Mouse (Mus musculus) erythroblast, adult 5-6 weeks (primary cell): ENCODE data around the gene Evpl. TPM values are rescaled to one million over a fixed set of nuclear protein-coding genes. Genes with fewer than 3 reads are reported as not detected.

Experiments
- ATAC-seq: replicated peaks from 2 replicates; pipeline ENCODE4 v1.8.0; 2016; ENCODE audit warnings: moderate number of reproducible peaks, mild to moderate bottlenecking, moderate TSS enrichment, inconsistent platforms; ENCODE audit not compliant: poor library complexity, low FRiP score, severe bottlenecking
- total RNA-seq, 2 experiments: library from RNA; stranded (forward) in 1 of 2; stranded (reverse) in 1 of 2; fragments of 150-400 nt in 1 of 2; fragments of 200-764, 138-1000 nt in 1 of 2; gene quantifications; 2 replicates each; pipeline versions ENCODE4 v1.2.3 to v1.2.4; 2015 to 2017; ENCODE audit warnings: low replicate concordance in 2 of 2

The Evpl gene
- total RNA-seq, 2 experiments from 2014 or later: 0.09 TPM; not detected in 1

DNA sequence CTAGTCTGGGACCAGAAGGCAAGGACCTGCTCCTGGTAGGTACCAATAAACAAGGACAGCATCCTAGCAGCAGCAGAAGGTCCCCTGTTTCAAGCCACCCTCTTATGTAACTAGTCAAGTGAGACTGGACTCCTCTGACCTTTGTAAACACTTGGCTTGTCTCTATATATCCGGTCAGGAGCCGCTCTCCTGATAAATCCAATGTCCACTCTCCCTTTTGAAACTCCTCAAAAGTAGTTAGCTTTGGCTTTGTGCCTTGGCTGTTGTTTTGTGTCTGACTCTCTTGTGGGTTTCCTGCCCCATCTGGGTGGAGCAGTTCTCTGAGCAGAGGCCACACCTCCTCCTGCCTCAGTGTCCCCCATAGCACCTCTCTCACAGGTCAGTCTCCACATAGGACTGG lies 19.6 kb downstream of the Evpl start:
- ATAC-seq: no peak

DNA sequence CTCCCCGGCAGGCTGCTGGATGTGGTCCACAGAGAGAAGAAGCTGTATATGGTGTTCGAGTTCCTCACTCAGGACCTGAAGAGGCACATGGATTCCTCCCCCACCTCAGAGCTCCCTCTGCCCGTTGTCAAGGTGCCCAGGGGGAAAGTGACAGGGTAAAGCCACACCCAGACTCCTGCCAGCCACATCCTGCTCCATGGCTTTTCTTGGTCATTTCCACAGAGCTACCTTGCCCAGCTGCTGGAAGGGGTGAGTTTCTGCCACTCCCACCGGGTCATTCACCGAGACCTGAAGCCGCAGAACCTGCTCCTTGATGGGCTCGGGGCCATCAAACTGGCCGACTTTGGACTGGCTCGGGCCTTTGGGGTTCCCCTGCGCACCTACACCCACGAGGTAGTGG lies 21.3 kb downstream of the Evpl start:
- no peak for ATAC-seq

DNA sequence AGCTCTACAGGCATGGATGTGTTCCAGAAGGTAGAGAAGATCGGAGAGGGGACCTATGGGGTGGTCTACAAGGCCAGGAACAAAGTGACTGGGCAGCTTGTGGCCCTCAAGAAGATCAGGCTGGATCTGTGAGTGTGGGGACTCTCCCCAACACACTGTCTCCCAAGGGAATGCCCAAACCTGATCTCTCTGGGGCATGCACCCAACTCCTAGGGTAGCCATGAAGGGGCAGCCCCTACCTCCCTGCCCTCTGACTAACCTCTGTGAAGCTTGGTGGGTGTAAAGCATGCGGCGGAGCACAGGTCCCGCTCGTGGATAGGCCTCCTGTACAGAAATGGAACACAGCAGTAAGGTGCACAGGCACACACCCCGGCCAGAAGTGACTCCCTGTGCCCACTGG lies 21.9 kb downstream of the Evpl start:
- ATAC-seq: no peak

DNA sequence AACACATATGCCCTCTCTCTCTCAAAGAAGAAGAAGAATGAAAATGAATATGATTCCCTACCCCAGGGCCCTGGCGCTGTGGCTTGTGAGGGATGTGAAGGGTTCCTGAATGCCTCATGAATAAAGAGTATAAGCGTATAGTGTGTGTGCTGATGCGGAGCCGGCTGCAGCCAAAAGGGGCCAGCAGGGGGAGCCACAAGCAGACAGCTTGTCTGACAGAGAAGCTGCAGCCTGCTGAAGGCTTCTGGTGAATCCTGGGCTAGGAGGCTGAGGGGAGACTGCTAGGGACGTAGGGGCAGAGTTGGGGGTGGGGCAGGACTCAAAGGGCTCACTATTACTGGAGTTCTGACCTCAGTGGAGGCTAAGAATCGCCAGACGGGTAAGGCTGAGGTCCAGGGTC lies 22.7 kb downstream of the Evpl start:
- ATAC-seq: no peak

DNA sequence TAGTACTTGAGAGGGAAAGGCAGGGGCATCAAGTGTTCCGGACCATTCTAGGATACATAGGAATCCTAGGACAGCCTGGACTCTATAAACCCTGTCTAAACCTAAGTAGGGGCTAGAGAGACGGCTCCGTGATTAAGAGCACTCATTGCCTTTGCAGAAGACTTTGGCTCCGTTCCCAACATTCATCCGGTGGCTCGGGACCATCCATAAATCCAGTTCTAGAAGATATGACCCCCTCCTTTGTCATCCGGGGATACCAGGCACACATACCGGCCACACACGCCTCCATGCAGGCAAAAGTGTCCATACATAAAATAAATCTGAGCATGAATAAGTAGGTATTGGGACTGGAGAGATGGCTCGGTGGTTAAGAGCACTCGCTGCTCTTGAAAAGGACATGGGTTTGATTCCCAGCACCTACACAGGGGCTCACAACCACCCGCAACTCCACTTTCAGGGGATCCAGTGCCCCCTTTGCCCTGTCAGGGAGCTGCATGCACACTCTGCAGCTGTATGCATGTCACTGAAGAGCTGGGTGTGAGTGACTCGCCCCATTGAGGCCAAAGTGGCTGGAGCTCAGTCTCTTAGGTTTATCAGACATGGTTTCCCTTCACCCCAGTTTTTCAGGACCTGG lies 23.9 kb downstream of the Evpl start:
- ATAC-seq: no peak

DNA sequence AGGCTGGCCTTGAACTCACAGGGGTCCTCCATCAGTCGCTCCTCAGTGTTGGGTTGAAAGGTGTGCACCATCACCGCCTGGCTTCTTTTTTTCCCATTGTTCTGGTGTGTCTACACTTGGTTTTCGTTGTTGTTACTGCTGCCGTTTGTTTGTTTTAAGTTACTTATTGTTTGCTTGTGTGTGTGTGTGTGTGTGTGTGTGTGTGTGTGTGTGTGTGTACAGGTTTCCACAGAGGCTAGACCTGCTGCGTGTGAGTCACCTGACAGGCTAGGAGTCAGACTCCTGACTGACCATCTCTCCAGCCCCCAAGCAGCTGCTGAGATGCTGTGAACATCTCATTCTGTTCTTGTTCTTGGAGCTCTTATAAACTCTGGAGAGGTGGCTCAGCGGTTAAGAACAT lies 25.0 kb downstream of the Evpl start:
- ATAC-seq: no peak

DNA sequence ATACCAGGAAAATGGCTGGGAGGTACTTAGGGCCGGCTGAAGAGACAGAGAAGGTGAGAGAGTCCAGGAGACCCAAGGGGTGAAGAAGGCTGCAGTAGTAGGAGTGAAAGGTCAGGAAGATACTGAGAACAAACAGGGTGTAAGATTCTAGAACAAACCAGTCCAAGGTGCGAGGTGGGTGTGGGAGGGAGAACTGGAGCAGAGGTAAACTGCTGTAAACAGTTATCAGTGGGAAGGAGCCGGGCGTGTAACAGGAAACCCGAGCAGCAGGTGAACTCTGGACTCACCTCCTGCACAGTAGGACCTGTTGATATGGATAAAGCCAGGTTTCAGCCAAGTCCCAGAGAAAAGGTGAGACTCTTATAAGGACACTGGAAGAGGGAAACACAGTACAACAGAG lies 27.2 kb downstream of the Evpl start:
- ATAC-seq: no peak

DNA sequence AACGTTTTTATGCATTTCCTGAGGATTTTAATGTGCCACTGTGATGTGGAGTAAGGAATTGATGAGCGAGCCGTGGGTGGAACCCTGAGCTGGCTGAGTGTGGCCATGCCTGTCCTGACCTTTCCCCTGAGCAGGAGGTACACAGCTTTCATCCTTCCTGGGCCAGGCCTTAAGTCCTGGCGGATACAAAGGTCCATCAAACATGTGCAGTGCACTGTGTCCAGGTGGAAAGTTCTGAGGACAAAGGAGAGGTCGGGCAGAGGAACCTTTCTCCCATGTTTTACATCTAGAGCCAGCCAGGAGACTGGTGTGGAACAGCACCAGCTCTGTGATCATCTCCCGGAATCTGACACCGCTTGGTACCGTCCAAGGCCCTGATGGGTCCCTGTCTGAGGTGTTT lies 28.6 kb downstream of the Evpl start:
- ATAC-seq: 0 out of 2 replicates have a peak, but pooled peaks have one; percentile 17

DNA sequence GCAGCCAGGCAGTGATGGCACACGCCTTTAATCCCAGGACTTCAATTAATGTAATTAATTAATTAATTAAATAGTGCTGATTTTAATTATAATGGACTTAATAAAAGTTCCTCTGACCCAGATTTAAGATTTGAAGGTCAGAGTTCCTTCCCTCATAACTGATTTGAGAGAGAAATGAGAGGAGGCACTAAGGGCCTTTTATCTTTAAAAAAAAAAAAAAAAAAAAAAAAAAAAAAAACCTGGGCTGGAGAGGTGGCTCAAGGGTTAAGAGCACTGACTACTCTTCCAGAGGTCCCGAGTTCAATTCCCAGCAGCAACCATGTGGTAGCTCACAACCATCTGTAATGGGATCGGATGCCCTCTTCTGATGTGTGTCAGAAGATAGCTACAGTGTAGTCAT lies 29.2 kb downstream of the Evpl start:
- ATAC-seq: no peak

DNA sequence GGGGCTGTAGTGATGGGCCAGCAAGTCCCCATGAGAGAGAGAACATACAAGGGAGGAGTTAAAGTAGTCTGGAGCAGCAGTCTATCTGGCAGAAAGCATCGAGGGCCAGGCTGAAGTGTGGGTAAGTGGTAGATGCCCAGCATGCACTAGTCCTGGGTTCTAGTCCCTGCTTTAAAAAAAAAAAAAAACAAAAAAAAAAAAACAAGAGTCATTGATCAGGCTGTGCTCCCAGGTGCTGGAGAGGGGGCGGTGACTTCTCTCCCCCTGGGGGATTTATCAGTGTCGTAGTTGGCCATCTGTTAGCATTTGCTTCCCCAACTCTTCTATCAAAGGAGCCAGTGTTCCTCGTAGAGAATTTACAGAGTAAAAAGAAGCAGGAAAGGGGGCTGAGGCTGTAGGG lies 31.2 kb downstream of the Evpl start:
- no peak for ATAC-seq

DNA sequence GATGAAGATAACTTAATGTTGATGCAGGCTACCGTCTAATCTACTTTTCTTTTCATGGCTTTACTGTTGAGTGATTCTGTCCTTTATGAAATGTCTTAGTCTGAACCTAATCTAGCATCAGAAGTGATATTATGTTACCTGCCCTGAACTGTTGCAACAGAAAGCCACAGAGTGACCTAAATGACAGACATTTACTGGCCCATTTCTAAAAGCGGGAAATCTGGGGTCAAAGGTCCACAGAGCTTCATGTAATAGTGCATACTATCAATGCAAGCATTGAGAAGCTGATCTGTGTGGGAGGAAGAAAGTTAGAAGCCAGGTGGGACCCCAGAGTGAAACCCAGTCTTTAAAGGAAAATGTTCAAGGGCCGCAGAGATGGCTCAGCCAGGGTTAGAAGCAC lies 34.7 kb downstream of the Evpl start:
- ATAC-seq: no peak

DNA sequence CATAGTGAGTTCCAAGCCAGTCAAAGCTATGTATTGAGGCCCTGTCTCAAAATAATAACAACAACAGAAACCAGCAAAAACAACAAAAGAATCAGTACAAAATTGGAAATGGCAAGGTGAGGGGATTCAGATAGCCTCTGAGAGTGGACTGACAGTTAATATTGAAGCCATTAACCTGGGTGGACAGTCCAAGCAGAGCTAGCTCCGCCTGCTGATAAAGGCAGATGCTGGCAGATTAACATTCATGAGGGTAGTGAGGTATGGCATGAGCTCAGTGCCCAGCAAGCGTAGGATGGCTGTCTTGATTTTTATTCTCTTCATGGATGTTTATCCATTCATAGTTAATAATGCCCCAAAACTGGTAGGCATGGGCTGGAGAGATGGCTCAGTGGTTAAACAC lies 36.7 kb downstream of the Evpl start:
- no peak for ATAC-seq

DNA sequence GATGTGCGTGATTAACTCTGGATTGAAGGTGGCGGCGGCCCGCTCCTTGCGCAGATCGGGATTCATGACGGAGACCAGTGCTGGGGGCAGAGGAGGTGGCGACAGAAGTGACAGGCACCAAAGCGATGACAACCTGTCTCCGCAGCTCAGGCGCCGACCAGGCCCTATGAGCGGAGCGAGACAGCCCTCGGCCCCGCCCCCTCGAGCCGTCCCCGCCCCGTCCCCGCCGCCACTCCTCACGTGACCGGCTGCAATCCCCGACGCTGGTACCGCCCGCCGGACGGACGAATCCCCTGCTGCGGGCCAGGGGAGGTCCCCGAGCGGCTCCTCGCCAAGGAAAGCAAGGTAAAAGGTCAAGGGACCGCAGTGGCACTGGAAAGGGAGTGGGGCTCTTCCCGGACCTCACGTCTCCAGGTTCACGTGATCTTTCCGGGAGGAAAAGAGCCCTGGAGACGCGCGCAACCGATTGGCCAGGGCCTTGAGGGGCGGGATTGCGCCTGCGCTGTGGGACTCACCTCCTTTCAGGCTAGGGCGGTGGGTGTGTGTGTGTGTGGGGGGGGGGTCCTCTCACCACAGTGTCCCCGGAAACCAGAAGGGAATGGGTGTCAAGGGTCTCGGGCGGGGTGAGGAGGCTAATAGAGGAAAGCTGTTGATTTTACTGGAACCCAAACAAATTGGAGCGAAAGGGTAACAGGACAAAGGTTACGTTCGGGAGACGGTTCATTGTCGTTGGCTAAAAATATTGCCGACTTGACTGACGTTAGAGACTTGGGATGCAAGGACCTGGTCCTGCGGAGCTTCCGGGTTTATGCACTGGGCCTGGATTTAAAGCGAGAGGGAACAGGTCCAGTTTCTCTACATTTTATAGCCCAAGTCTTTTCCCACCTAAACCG lies 39.0 kb downstream of the Evpl start, which contains the start of the genes Ten1 and Acox1:
Gene Ten1, plus strand, starts transcription at position 217 of the 893 bp plus-strand sequence.
Gene Acox1, minus strand, starts transcription at position 407 of the 893 bp plus-strand sequence.
- ATAC-seq: peak; percentile 91

DNA sequence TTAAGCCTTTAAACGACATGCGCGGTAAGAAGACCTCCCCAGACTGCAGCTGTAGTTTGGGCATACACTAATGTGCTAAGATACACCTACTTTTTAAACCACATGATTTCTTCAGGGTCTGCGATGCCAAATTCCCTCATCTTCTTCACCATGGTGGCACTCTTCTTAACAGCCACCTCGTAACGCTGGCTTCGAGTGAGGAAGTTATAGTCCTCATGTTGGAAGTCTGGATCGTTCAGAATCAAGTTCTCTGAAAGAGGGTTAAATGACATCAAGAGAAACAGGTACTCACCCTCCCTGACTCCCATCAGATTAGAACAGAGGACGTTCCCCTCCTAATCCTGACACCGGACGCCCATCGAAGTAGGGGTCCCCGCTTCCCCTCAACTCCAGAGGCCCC lies 39.7 kb downstream of the Evpl start:
- ATAC-seq: peak; percentile 28

DNA sequence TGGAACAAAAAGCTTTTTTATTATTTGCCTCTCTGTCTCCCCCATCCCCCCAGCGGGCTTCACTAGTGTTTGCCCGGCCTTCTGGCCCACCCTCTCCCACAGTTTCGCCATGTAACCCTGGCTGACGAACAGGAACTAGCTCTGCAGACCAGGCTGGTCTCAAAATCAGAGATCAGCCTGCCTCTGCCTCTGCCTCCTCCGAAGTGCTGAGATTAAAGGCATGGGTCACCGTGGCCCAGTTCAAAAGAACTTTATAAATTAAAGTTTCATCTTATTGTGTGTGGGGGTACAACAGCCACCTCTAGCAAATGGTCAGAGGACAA lies 40.3 kb downstream of the Evpl start:
- ATAC-seq: no peak

DNA sequence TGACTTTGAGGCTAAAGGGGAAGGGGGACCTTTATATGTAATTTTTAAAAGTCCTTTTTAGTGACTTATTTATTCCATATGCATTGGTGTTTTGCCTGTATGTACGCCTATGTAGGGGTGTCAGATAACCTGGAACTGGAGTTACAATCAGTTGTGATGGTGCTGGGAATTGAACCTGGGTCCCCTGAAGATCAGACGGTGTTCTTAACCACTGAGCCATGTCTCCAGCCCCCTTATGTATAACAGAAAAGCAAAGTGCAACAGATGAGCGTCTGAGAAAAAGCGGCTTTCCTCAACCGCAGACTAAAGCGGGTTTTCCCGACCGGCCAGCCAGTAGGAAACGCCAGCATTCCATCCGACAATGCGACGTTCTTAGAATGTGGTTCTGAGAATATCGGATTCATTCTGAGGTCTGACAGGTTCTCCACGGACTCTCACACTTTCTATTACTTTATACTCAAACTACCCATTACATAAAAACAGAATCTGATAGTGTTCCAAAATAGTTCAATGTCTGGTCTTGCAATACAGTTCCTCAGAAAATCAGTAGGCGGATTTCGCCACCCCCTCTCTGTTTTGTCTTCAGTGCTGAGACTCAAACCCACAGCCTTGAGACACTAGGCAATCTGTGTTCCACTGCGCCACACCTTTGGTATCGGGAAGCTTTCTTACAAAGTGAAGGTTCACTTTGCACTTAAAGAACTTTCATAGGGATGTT lies 40.9 kb downstream of the Evpl start:
- ATAC-seq: no peak

DNA sequence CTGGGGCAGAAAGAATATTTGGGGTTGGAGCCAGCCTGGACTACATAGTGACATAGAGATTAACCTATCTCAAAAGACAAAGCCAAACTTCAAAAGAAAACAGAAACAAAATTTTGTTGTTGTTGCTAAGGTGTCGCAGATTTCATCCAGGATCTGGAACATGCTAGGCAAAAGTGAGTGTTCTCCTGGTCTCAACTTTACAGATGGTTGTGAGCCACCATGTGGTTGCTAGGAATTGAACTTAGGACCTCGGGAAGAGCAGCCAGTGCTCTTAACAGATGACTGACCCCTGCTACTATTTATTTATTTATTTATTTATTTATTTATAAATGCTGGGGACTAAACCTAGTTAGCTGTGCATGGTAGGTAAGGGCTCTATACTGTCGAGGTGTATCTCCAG lies 41.5 kb downstream of the Evpl start:
- no peak for ATAC-seq

DNA sequence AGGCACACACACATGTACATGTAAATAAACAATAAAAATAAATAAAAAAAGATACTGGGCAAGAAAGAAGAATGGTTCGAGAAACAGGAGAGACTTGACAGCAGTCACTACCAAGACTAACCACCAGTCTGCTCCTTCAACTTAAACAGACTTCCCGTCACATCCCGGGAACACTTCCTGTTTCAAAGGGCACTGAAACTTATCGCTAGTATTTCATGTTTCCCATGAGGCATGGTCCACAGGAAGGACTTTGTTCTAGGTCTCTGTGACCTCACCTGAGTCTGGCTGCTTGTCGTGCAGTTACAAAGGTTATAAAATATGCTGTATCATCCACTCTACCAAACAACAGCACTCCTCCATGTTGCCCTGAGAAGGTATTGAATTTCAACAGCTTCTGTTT lies 42.6 kb downstream of the Evpl start:
- no peak for ATAC-seq

DNA sequence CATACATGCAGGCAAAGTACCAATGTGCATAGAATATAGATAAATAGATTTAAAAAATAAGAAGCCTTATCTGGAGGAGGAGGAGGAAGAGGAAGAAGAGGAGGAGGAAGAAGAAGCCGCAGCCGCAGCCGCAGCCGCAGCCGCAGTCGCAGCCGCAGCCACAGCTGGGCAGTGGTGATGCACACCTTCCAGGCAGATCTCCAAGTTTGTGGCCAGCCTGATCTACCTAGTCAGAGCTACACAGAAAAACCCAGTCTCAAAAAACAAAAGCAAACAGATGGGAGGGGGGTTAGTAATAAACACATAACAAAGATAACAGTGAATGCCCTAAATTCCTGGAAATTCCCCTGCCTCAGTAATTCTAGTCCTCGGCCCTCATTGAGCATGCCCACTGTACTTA lies 43.3 kb downstream of the Evpl start:
- no peak for ATAC-seq

DNA sequence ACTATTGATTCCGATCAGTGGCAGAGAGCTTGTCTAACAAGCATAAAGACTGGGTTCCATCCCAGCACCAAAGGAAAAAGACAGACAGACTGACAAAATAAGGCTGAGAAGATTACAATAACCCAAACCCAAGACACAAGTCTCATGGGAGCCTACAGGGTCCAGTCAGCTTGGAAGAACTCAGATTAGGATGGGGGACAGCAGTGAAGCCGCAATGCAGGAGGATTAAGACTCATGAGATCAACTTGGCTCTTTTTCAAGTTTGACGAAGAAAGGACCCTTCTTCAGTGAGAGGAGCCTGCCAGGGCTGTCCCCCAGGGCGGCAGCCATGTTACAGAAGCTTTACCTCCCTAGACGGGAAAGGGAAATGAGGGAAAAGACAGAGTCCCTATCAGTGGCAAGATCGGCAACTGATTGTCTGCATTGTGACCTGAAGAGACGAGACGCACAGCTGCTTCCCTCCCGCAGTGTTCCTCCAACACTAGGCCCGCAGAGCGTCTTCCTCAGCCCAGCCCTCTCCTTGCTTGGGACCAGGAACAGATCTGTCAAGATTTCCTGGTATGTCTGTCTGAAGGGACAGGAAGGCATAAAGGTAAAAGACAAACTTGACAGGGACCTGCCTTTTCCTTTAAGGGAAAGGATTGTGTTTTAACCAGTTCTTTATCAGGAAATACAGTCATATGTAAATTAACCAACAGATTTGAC lies 50.5 kb downstream of the Evpl start:
- ATAC-seq: no peak
